10 mouse cellular contexts compared by ENCODE assay signal in the genomic region with DNA sequence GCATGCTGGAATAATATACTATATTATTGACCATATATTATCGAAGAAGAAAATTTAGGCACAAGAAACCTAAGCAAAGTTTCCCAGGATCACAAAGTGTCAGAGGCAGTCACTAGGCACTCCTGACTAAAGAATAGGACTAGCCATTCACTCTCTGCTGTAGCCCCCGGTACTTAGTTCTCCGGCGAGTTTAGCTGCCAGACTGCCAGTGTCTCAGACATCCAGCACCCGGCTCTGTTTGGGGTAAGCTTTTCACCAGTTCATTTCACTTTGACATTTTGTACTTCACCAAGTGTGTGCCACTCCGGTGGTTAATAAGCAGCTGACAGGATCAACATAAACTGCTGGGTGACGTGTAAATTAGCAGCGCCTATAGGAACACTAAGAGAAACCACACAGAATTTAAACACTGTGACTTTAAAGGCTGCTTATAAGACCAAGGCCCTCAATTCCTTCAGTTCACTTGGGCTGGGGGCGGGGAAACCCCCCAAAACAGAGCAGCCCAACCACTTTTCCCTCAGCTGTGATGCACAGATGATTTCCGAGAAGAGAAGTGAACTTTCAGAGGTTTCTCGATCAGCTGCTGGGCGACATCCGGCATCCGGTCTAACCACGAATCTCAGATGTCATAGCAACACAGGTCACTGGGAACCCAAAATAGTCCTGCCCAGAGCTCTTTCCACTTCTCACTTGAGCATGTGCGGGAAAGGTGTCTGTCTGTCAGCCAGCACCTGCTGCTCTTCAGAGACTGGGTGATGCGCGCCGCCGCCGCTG.
DNase-seq lines count a peak whose midpoint lies in the region; ATAC-seq and TF ChIP-seq lines count a peak whose summit lies in the region.
"Had no signal": no experiment of that assay in that cellular context is flagged by ENCODE, and none has a peak within 500 bp of the region (broad histone marks: within the 10 kb centered on the region; RNA-seq: fewer than 3 reads in every experiment).

No protein-coding gene starts in this region.

- ATAC-seq in hindbrain, embryonic 15.5 days (ENCODE audit: low FRiP score, low read depth): no peak
- ATAC-seq in hindbrain, embryonic 11.5 days (ENCODE audit: low FRiP score): no peak
- ATAC-seq in forebrain, postnatal 0 days: peak; percentile 53
- peak; percentile 28; the same call in 1 of the 2 replicates for ATAC-seq in midbrain, embryonic 16.5 days
- ATAC-seq: Patski had no signal

- WGBS in hindbrain, embryonic 15.5 days: 81% methylated on average over 21 of the region's 21 CpGs
- 80% methylated on average over 21 of the region's 21 CpGs for WGBS in hindbrain, embryonic 11.5 days
- WGBS in forebrain, postnatal 0 days: 52% methylated on average over 21 of the region's 21 CpGs
- 42% methylated on average over 21 of the region's 21 CpGs for WGBS in midbrain, embryonic 16.5 days

- no peaks in the 10 kb centered on the region for H3K27me3 ChIP-seq in hindbrain, embryonic 15.5 days
- no peaks in the 10 kb centered on the region for H3K27me3 ChIP-seq in hindbrain, embryonic 11.5 days (ENCODE audit: control insufficient read depth, insufficient read depth, low read length)
- H3K27me3 ChIP-seq in E14TG2a.4 (ENCODE audit: insufficient read depth, low read length): peaks cover 7% of the 10 kb centered on the region
- H3K27me3 ChIP-seq in forebrain, postnatal 0 days (ENCODE audit: insufficient read depth, low read length): no peaks in the 10 kb centered on the region
- no peaks in the 10 kb centered on the region for H3K27me3 ChIP-seq in midbrain, embryonic 16.5 days (ENCODE audit: control insufficient read depth, insufficient read depth, low read depth, low read length)
- H3K27me3 ChIP-seq: liver, embryonic 15.5 days; Patski had no signal

- DNase-seq in hindbrain, embryonic 11.5 days (ENCODE audit: low spot score): no peak
- no peak for DNase-seq in forebrain, postnatal 0 days
- DNase-seq in left cerebral cortex, postnatal 14 days (ENCODE audit: low spot score in 2 of 2): peak; percentile 28 to 62
- peak; percentile 95 for DNase-seq in thymus, postnatal 0 days (ENCODE audit: low spot score)
- no peak for DNase-seq in neural tube, embryonic 10.5 days (ENCODE audit: extremely low spot score, low spot score)

- no peaks in the 10 kb centered on the region for H3K36me3 ChIP-seq in hindbrain, embryonic 15.5 days
- H3K36me3 ChIP-seq in hindbrain, embryonic 11.5 days (ENCODE audit: control insufficient read depth, insufficient read depth, low read length): no peaks in the 10 kb centered on the region
- H3K36me3 ChIP-seq in E14TG2a.4 (ENCODE audit: insufficient read depth, low read length): no peaks in the 10 kb centered on the region
- no peaks in the 10 kb centered on the region for H3K36me3 ChIP-seq in forebrain, postnatal 0 days (ENCODE audit: insufficient read depth)
- no peaks in the 10 kb centered on the region for H3K36me3 ChIP-seq in midbrain, embryonic 16.5 days (ENCODE audit: control insufficient read depth, insufficient read depth, low read length)
- H3K36me3 ChIP-seq: liver, embryonic 15.5 days had no signal

- H3K4me3 ChIP-seq in hindbrain, embryonic 15.5 days: no peak overlapping the region
- H3K4me3 ChIP-seq in hindbrain, embryonic 11.5 days (ENCODE audit: low read depth, low read length): no peak overlapping the region
- peak overlapping the region; percentile 29; the same call in 1 of the 2 replicates for H3K4me3 ChIP-seq in E14TG2a.4 (replicated peaks; ENCODE audit: low read length)
- 0 out of 2 replicates have a peak overlapping the region, but pooled peaks have one; percentile 5 for H3K4me3 ChIP-seq in forebrain, postnatal 0 days (ENCODE audit: low read depth, low read length)
- H3K4me3 ChIP-seq in midbrain, embryonic 16.5 days (ENCODE audit: low read depth, low read length): peak overlapping the region; percentile 12
- H3K4me3 ChIP-seq: liver, embryonic 15.5 days had no signal

- H3K9ac ChIP-seq in hindbrain, embryonic 15.5 days: no peak overlapping the region
- H3K9ac ChIP-seq in hindbrain, embryonic 11.5 days (ENCODE audit: low read depth, low read length): no peak overlapping the region
- H3K9ac ChIP-seq in forebrain, postnatal 0 days: no peak overlapping the region
- H3K9ac ChIP-seq in midbrain, embryonic 16.5 days (ENCODE audit: low read depth, low read length): 0 out of 2 replicates have a peak overlapping the region, but pooled peaks have one; percentile 21
- H3K9ac ChIP-seq: liver, embryonic 15.5 days had no signal

- H3K9me3 ChIP-seq in hindbrain, embryonic 15.5 days: no peaks in the 10 kb centered on the region
- no peaks in the 10 kb centered on the region for H3K9me3 ChIP-seq in hindbrain, embryonic 11.5 days (ENCODE audit: control insufficient read depth, low read length)
- peaks cover 5% of the 10 kb centered on the region for H3K9me3 ChIP-seq in E14TG2a.4 (ENCODE audit: low read length)
- no peaks in the 10 kb centered on the region for H3K9me3 ChIP-seq in forebrain, postnatal 0 days (ENCODE audit: low read length)
- H3K9me3 ChIP-seq in midbrain, embryonic 16.5 days (replicated peaks; ENCODE audit: control insufficient read depth, low read length, poor library complexity, severe bottlenecking): no peaks in the 10 kb centered on the region
- H3K9me3 ChIP-seq: liver, embryonic 15.5 days had no signal

- peak overlapping the region; percentile 16; the same call in 1 of the 2 replicates for H3K4me2 ChIP-seq in hindbrain, embryonic 15.5 days
- no peak overlapping the region for H3K4me2 ChIP-seq in hindbrain, embryonic 11.5 days (replicated peaks; ENCODE audit: low read depth, low read length)
- H3K4me2 ChIP-seq in forebrain, postnatal 0 days (ENCODE audit: low read depth): peak overlapping the region; percentile 30
- peak overlapping the region; percentile 46 for H3K4me2 ChIP-seq in midbrain, embryonic 16.5 days (ENCODE audit: low read length)
- H3K4me2 ChIP-seq: liver, embryonic 15.5 days had no signal

- no peak for TF ChIP-seq CTCF in E14TG2a.4 (conservative IDR thresholded peaks at IDR 0.05; ENCODE audit: low read length)
- TF ChIP-seq CTCF in forebrain, postnatal 0 days (IDR thresholded peaks at IDR 0.05; ENCODE audit: low read depth): no peak

- H3K4me1 ChIP-seq in hindbrain, embryonic 15.5 days (replicated peaks): no peaks in the 10 kb centered on the region
- H3K4me1 ChIP-seq in hindbrain, embryonic 11.5 days (replicated peaks; ENCODE audit: control insufficient read depth, insufficient read depth, low read length): no peaks in the 10 kb centered on the region
- H3K4me1 ChIP-seq in E14TG2a.4 (replicated peaks; ENCODE audit: low read depth, low read length): no peaks in the 10 kb centered on the region
- 0 out of 2 replicates have a peak, but pooled peaks cover 6% of the 10 kb centered on the region for H3K4me1 ChIP-seq in forebrain, postnatal 0 days (ENCODE audit: insufficient read depth)
- 0 out of 2 replicates have a peak, but pooled peaks cover 3% of the 10 kb centered on the region for H3K4me1 ChIP-seq in midbrain, embryonic 16.5 days (ENCODE audit: control insufficient read depth, insufficient read depth, low read length)

- intact Hi-C loops in left cerebral cortex, postnatal 14 days (cut with DNase I): no loop called here

- no peak overlapping the region for H3K27ac ChIP-seq in hindbrain, embryonic 15.5 days (replicated peaks)
- no peak overlapping the region for H3K27ac ChIP-seq in hindbrain, embryonic 11.5 days (ENCODE audit: low read depth, low read length)
- no peak overlapping the region for H3K27ac ChIP-seq in forebrain, postnatal 0 days (ENCODE audit: low read depth, low read length)
- H3K27ac ChIP-seq in midbrain, embryonic 16.5 days (ENCODE audit: low read length): no peak overlapping the region
- H3K27ac ChIP-seq: liver, embryonic 15.5 days had no signal

Comparison
In these comparisons a context has a peak if more than half of its experiments do, and no peak if none do; other contexts are left out.
1. ATAC-seq: peak in forebrain, postnatal 0 days (single experiment) and midbrain, embryonic 16.5 days (single experiment); none in hindbrain, embryonic 15.5 days (single experiment) and hindbrain, embryonic 11.5 days (single experiment).
2. H3K4me3 ChIP-seq: peak in E14TG2a.4 (single experiment), forebrain, postnatal 0 days (single experiment) and midbrain, embryonic 16.5 days (single experiment); none in hindbrain, embryonic 15.5 days (single experiment) and hindbrain, embryonic 11.5 days (single experiment).
3. DNase-seq: peak in left cerebral cortex, postnatal 14 days (2 of 2) and thymus, postnatal 0 days (single experiment); none in hindbrain, embryonic 11.5 days (single experiment), forebrain, postnatal 0 days (single experiment) and neural tube, embryonic 10.5 days (single experiment).